9 mouse cellular contexts compared by ENCODE assay signal in the genomic region with DNA sequence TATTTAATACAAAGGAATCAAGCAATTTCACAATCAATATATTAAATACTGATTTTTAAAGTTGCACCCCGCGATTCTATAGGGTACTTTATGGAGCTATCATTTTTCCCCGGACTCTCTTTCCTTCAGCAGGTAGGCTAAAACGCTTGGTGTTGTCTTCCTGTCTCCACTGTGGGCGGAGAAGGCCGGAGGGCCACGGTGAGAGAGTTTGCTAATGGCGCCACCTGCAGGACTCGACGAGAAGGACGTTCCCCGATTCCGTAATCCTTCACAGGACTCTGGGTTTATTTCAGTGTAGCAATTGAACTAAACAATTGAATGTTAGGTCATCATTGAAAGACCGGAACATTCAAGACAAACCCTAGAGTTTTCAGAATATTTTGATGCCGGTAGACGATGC. TPM values are rescaled to one million over a fixed set of nuclear protein-coding genes. Genes with fewer than 3 reads are reported as not detected.
DNase-seq lines count a peak whose midpoint lies in the region; ATAC-seq and TF ChIP-seq lines count a peak whose summit lies in the region.
"Had no signal": no experiment of that assay in that cellular context is flagged by ENCODE, and none has a peak within 500 bp of the region (broad histone marks: within the 10 kb centered on the region; RNA-seq: fewer than 3 reads in every experiment).

No protein-coding gene starts in this region.

- no peak overlapping the region for H3K4me3 ChIP-seq in forebrain, embryonic 10.5 days
- no peak overlapping the region for H3K4me3 ChIP-seq in forebrain, embryonic 12.5 days (replicated peaks)
- H3K4me3 ChIP-seq in embryonic fibroblast, embryonic 13.5 days (ENCODE audit: insufficient read depth, low read length): no peak overlapping the region
- H3K4me3 ChIP-seq in midbrain, embryonic 11.5 days (ENCODE audit: low read depth, low read length): no peak overlapping the region

- no peak overlapping the region for H3K9ac ChIP-seq in forebrain, embryonic 12.5 days
- H3K9ac ChIP-seq in midbrain, embryonic 11.5 days (ENCODE audit: low read length): no peak overlapping the region

- H3K4me2 ChIP-seq in forebrain, embryonic 12.5 days: no peak overlapping the region
- H3K4me2 ChIP-seq in midbrain, embryonic 11.5 days: peak overlapping the region; percentile 81; the same call in 1 of the 2 replicates

- no peak for TF ChIP-seq POLR2A in embryonic fibroblast, embryonic 13.5 days (IDR thresholded peaks at IDR 0.05; ENCODE audit: low read depth, low read length)

- H3K9me3 ChIP-seq in forebrain, embryonic 10.5 days: no peaks in the 10 kb centered on the region
- no peaks in the 10 kb centered on the region for H3K9me3 ChIP-seq in forebrain, embryonic 12.5 days
- no peaks in the 10 kb centered on the region for H3K9me3 ChIP-seq in midbrain, embryonic 11.5 days (ENCODE audit: control insufficient read depth, low read length)

- peaks cover 30% of the 10 kb centered on the region for H3K4me1 ChIP-seq in forebrain, embryonic 10.5 days
- peaks cover 21% of the 10 kb centered on the region for H3K4me1 ChIP-seq in forebrain, embryonic 12.5 days
- 0 out of 2 replicates have a peak, but pooled peaks cover 3% of the 10 kb centered on the region for H3K4me1 ChIP-seq in embryonic fibroblast, embryonic 13.5 days (ENCODE audit: control insufficient read depth, insufficient read depth, low read length)
- peaks cover 16% of the 10 kb centered on the region for H3K4me1 ChIP-seq in midbrain, embryonic 11.5 days (ENCODE audit: control insufficient read depth, insufficient read depth, low read length)

- ATAC-seq in forebrain, embryonic 12.5 days (ENCODE audit: low FRiP score): no peak
- ATAC-seq in midbrain, embryonic 11.5 days (ENCODE audit: low FRiP score): 0 out of 2 replicates have a peak, but pooled peaks have one; percentile 45

- DNase-seq in forebrain, embryonic 10.5 days (ENCODE audit: extremely low spot score, low spot score): peak; percentile 80
- DNase-seq in adrenal gland, postnatal 25 days: peak; percentile 80
- DNase-seq in heart, postnatal 4 days: peak; percentile 87
- peak; percentile 55 to 58 for DNase-seq in layer of hippocampus, postnatal 36 days
- DNase-seq in midbrain, embryonic 11.5 days (ENCODE audit: low spot score, missing footprints): peak; percentile 99
- peak; percentile 36 for DNase-seq in skeletal muscle tissue, adult 2 months (ENCODE audit: low read depth, low spot score)

- 3% methylated on average over 16 of the region's 16 CpGs for WGBS in forebrain, embryonic 10.5 days
- WGBS in forebrain, embryonic 12.5 days: 3% methylated on average over 16 of the region's 16 CpGs
- WGBS in midbrain, embryonic 11.5 days: 3% methylated on average over 16 of the region's 16 CpGs

- peak; percentile 87 for TF ChIP-seq CTCF in embryonic fibroblast, embryonic 13.5 days (IDR thresholded peaks at IDR 0.05; ENCODE audit: borderline replicate concordance, insufficient read depth, low read length)

- no peak overlapping the region for H3K27ac ChIP-seq in forebrain, embryonic 10.5 days
- no peak overlapping the region for H3K27ac ChIP-seq in forebrain, embryonic 12.5 days
- H3K27ac ChIP-seq in embryonic fibroblast, embryonic 13.5 days (ENCODE audit: insufficient read depth, low read length): no peak overlapping the region
- no peak overlapping the region for H3K27ac ChIP-seq in midbrain, embryonic 11.5 days (ENCODE audit: low read depth, low read length)

- H3K27me3 ChIP-seq in forebrain, embryonic 10.5 days (ENCODE audit: poor library complexity, severe bottlenecking): peaks cover 99% of the 10 kb centered on the region
- peaks cover 94% of the 10 kb centered on the region for H3K27me3 ChIP-seq in forebrain, embryonic 12.5 days
- H3K27me3 ChIP-seq in midbrain, embryonic 11.5 days (ENCODE audit: control insufficient read depth, insufficient read depth, low read length): peaks cover 57% of the 10 kb centered on the region
- H3K27me3 ChIP-seq: CH12.LX had no signal

- H3K36me3 ChIP-seq in forebrain, embryonic 10.5 days (replicated peaks): no peaks in the 10 kb centered on the region
- no peaks in the 10 kb centered on the region for H3K36me3 ChIP-seq in forebrain, embryonic 12.5 days (replicated peaks)
- no peaks in the 10 kb centered on the region for H3K36me3 ChIP-seq in midbrain, embryonic 11.5 days (ENCODE audit: control insufficient read depth, insufficient read depth, low read length)

RNA-seq across cellular contexts. Expression of a gene that starts 12.2 kb away (rescaled TPM):
- 1.2 and 1.5 TPM in 2 replicates for polyA plus RNA-seq in forebrain, embryonic 10.5 days (2016; fragmentation: Nextera tagmentation; extraction: Ambion mirVana)
- 26.9 and 28.0 TPM in 2 replicates for polyA plus RNA-seq in forebrain, embryonic 12.5 days (2016; fragmentation: Nextera tagmentation; extraction: Ambion mirVana)
- total RNA-seq in adrenal gland, postnatal 25 days (2021): not detected in 2 replicates
- polyA plus RNA-seq in embryonic fibroblast, embryonic 13.5 days (2011; ENCODE audit: insufficient read length, low read depth, missing spikeins): not detected in 2 replicates
- under 1 TPM in 1 of 2 experiments, not detected in 1; 0.16 TPM for total RNA-seq in heart, postnatal 4 days (2021)
- total RNA-seq in layer of hippocampus, postnatal 36 days (2021): under 1 TPM in 1 of 2 experiments, not detected in 1; 0.17 TPM
- polyA plus RNA-seq in midbrain, embryonic 11.5 days (2014; fragmentation: Nextera tagmentation; extraction: Ambion mirVana): 9.6 TPM in 2 replicates
- total RNA-seq: CH12.LX had no signal

Comparison
In these comparisons a context has a peak if more than half of its experiments do, and no peak if none do; other contexts are left out.
1. DNase-seq: peak in every context shown above with its lines; median percentile 99 in midbrain, embryonic 11.5 days; 87 in heart, postnatal 4 days; 80 in forebrain, embryonic 10.5 days; 80 in adrenal gland, postnatal 25 days; 56 in layer of hippocampus, postnatal 36 days; 36 in skeletal muscle tissue, adult 2 months.